Mouse (Mus musculus) midbrain, embryonic 16.5 days (tissue): ENCODE data around the gene Ndufc2. TPM values are rescaled to one million over a fixed set of nuclear protein-coding genes. Genes with fewer than 3 reads are reported as not detected.

Experiments used
- ATAC-seq: fragments of 200-750 bp; cut with Nextera tagmentation; 2 replicates; pipeline ENCODE4 v1.8.0; 2017; ENCODE audit warnings: moderate TSS enrichment
- H3K27ac ChIP-seq: fragments of 300-500 bp; sonication (generic); 2 replicates; pipeline ENCODE4 v1.5.1; 2014; ENCODE audit warnings: mild to moderate bottlenecking, low read length, mixed read lengths
- H3K27me3 ChIP-seq: fragments of 300-500 bp; sonication (generic); 2 replicates; pipeline ENCODE4 v1.6.1; 2014; ENCODE audit warnings: low read depth, low read length, mixed read lengths; ENCODE audit not compliant: control insufficient read depth, insufficient read depth
- H3K36me3 ChIP-seq: fragments of 300-500 bp; sonication (generic); 2 replicates; pipeline ENCODE4 v1.6.1; 2014; ENCODE audit warnings: mild to moderate bottlenecking, low read length, moderate library complexity, mixed read lengths; ENCODE audit not compliant: control insufficient read depth, insufficient read depth
- H3K4me1 ChIP-seq: fragments of 300-500 bp; sonication (generic); 2 replicates; pipeline ENCODE4 v1.6.1; 2014; ENCODE audit warnings: mild to moderate bottlenecking, low read length, mixed read lengths; ENCODE audit not compliant: control insufficient read depth, insufficient read depth
- H3K4me2 ChIP-seq: fragments of 300-500 bp; sonication (generic); 2 replicates; pipeline ENCODE4 v1.6.1; 2014; ENCODE audit warnings: mild to moderate bottlenecking, low read length, mixed read lengths
- H3K4me3 ChIP-seq: fragments of 300-500 bp; sonication (generic); 2 replicates; pipeline ENCODE4 v1.5.1; 2014; ENCODE audit warnings: low read depth, mild to moderate bottlenecking, low read length, moderate library complexity, mixed read lengths
- H3K9ac ChIP-seq: fragments of 300-500 bp; sonication (generic); 2 replicates; pipeline ENCODE4 v1.6.1; 2014; ENCODE audit warnings: low read depth, low read length, mixed read lengths
- H3K9me3 ChIP-seq: fragments of 300-500 bp; sonication (generic); replicated peaks from 2 replicates; pipeline ENCODE4 v1.6.1; 2014; ENCODE audit warnings: mild to moderate bottlenecking, low read length, mixed read lengths; ENCODE audit not compliant: control insufficient read depth, poor library complexity, severe bottlenecking
- WGBS: fragments of 180-500 bp; shearing (Covaris S2); extraction: QIAGEN DNeasy Blood & Tissue Kit; methylation state at CpG from one replicate; pipeline ENCODE4 v1.1.7; 2014; 5-methylcytosine and 5-hydroxymethylcytosine counted together
- polyA plus RNA-seq: library from polyadenylated mRNA; unstranded; fragments of >200 nt; fragmentation: Nextera tagmentation; extraction: Ambion mirVana; gene quantifications from 2 replicates; pipeline ENCODE4 v1.2.1, GENCODE M21; 2015

Gene Ndufc2
- polyA plus RNA-seq, 1 experiment from 2014 or later: 456 TPM

DNA sequence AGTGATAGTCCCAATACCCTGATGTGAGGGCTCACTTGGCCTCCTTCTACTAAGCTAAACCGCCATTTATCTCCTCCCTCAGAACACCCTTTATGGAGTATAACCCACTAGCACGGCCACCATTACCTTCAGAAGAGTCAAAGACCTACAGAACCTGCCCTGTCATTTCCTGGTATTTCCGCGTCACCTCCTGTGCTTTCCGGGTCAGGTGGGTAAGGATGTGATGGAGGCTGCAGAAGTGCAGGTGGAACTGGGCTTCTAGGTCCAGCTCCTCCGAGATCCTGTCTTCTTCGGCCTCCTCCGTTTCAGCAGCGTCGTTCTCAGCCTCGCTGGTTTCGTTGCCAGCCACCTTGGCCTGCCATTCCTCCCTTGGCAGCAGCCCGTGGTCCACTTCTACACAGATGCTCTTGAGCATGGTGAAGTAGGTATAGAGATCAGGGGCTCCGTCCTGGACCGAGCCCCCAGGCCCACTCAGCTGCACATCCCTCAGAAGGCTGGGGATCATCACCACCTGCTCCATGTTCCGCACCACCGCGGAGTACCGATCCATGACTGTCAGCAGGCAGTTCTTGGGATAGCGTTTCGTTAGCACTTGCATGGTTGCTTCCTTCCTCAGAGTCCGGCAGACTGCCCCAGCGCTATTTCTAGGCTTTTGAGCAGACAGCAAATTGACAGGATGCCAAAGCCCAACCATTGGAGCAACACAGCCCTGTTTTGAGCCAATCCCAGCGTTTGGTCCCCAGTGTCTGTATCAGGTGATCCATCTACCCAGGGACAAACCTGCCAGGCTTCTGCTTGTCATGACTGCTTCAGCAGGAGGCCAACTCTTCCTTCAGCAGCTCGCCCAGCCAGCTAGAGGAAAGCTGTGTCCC, 17.3 kb downstream of the Ndufc2 start, which contains the start of gene Thrsp:
Thrsp (minus strand) TSS at position 825 of the 872 bp plus-strand sequence.
- Histone ChIP-seq H3K9ac (no peak within 1 kb of the TSS), H3K27ac (no peak within 1 kb of the TSS)
- 81% methylated on average over 25 of the region's 25 CpGs for WGBS

DNA sequence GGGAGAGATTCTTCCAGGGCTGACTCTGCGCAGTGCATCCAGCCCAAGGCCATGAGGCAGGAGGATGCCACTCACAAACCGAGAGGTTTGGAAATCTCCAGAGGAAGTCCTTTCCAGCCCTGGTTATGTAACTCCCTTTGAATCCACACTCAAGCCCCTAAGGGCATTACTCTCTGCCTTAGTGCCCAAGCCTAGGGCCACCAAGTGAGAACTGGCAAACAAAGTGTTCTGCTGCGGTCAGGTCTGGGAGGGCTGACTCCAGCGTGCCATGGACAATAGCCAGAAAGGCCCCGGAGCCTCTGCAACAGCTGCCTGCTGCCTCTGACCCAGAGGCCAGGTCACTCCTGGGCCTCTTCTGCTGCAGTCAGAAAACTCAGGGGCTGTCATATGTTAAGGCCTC, 18.9 kb downstream of the Ndufc2 start:
- no peaks in the 10 kb centered on the region for H3K36me3 ChIP-seq
- ATAC-seq: no peak
- H3K27ac ChIP-seq: no peak overlapping the region
- H3K9me3 ChIP-seq: no peaks in the 10 kb centered on the region
- H3K4me3 ChIP-seq: no peak overlapping the region
- H3K27me3 ChIP-seq: no peaks in the 10 kb centered on the region
- H3K4me1 ChIP-seq: no peaks in the 10 kb centered on the region
- no peak overlapping the region for H3K4me2 ChIP-seq
- 62% methylated on average over 5 of the region's 5 CpGs for WGBS
- H3K9ac ChIP-seq: 0 out of 2 replicates have a peak overlapping the region, but pooled peaks have one; percentile 23

More for the DNA sequence above, 17.3 kb downstream of the Ndufc2 start, which contains the start of gene Thrsp:
- H3K4me3 ChIP-seq: no peak within 1 kb of the TSS
- no peaks in the 10 kb centered on the region for H3K9me3 ChIP-seq
- peak; percentile 33; the same call in 1 of the 2 replicates for ATAC-seq
- H3K4me1 ChIP-seq: no peaks in the 10 kb centered on the region
- H3K4me2 ChIP-seq: no peak within 1 kb of the TSS
- no peaks in the 10 kb centered on the region for H3K36me3 ChIP-seq
- no peaks in the 10 kb centered on the region for H3K27me3 ChIP-seq

DNA sequence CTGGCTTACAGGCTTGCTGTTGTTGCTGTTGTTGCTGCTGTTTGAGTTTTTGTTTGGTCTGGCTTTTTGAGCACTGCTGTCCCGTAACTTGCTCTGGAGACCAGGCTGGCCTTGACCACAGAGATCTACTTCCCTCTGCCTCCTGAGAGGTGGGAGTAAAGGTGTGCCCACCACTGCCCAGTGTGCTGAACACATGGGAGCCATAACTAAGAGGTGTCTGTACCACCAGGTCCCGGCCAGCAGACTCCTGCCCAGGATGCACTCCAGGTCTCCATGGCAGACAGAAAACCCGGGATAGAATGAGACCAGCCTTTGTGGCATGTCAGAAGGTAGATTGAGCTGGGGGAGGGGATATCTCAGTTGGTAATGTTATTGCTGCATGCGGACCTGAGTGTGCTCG, 19.4 kb downstream of the Ndufc2 start:
- no peak overlapping the region for H3K27ac ChIP-seq
- no peaks in the 10 kb centered on the region for H3K4me1 ChIP-seq
- WGBS: 90% methylated on average over 5 of the region's 5 CpGs
- H3K9ac ChIP-seq: 0 out of 2 replicates have a peak overlapping the region, but pooled peaks have one; percentile 23
- ATAC-seq: no peak
- H3K36me3 ChIP-seq: no peaks in the 10 kb centered on the region
- no peaks in the 10 kb centered on the region for H3K9me3 ChIP-seq
- H3K27me3 ChIP-seq: no peaks in the 10 kb centered on the region
- no peak overlapping the region for H3K4me3 ChIP-seq
- H3K4me2 ChIP-seq: no peak overlapping the region

DNA sequence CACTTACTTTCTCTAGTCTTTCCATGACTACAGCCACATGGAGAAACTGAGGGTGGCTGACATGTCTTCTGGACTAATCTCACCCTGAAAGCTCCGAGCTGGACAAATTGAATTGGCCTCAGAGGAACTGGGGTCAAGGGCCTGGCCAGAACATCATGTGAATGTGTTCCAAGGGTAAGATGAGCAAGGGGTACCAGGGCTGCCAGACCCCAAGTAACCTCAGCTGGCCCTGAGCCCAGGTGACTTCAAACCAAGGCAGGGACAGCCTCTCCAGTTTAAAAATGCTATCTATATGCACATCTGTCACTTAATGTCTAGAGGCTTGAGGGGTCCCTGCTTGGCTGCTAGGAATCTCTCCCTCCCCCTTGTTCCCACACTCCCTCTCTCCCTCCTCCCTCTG, 20.6 kb downstream of the Ndufc2 start:
- no peak overlapping the region for H3K4me3 ChIP-seq
- no peak overlapping the region for H3K4me2 ChIP-seq
- 55% methylated on average over 1 of the region's 1 CpGs for WGBS

DNA sequence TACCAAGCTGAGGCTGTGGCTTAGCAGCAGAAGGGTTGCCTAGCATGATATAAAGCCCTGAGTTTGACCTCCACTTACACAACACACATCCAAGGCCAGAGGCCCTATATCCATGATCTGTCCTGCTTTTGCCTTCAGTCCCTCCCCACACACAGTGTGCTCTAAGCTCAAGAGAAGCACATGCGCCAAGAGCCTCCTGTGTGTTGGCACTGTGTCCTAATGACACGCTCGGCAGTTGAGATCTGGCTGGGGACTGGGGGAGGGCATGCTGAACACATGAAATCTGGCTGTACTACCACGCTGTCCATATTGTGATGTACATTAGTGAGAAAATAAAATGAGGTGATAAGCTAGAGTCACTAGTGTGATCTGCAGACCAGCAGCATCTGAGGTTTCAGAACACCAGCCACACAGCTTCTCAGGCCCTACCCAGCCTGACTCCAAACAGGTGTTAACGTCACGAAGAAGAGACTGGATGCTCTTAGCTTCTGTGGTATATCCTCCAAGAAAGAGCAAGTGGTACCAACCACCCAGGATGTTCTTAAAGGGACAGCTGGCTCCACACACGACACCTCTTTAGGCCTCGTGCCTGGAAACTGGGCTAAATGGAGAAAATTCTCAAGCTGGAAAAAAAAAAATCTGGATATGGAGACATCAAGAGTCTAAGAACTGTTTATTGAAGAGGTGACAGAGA, 21.3 kb downstream of the Ndufc2 start:
- ATAC-seq: no peak

More for the DNA sequence above, 20.6 kb downstream of the Ndufc2 start:
- 0 out of 2 replicates have a peak, but pooled peaks cover 3% of the 10 kb centered on the region for H3K4me1 ChIP-seq
- no peaks in the 10 kb centered on the region for H3K9me3 ChIP-seq
- no peak for ATAC-seq
- no peaks in the 10 kb centered on the region for H3K27me3 ChIP-seq
- no peaks in the 10 kb centered on the region for H3K36me3 ChIP-seq
- H3K9ac ChIP-seq: no peak overlapping the region
- H3K27ac ChIP-seq: no peak overlapping the region

DNA sequence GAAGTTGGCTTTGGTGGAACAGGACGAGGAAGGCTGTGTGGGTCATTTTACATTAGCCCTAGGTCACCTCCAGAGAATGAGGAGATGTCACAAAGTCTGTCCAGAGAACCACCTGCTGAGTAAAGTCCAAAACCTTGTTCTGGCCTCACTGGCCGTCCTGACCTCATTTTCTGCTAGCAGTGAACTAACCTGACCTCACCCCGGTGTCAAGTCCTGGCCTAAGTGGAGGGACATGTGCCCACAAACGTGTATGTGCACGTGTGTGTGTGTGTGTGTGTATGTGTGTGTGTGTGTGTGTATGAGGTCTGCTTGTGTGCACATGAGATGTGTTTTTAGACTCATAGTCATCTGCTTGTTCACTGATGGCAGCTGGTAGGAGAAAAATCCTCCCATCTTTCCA, 24.0 kb downstream of the Ndufc2 start:
- Histone ChIP-seq H3K9me3 (no peaks in the 10 kb centered on the region), H3K36me3 (no peaks in the 10 kb centered on the region), H3K9ac (no peak overlapping the region), H3K4me3 (no peak overlapping the region), H3K27me3 (no peaks in the 10 kb centered on the region), H3K27ac (no peak overlapping the region), H3K4me1 (0 out of 2 replicates have a peak, but pooled peaks cover 3% of the 10 kb centered on the region), H3K4me2 (no peak overlapping the region)
- WGBS: 58% methylated on average over 5 of the region's 5 CpGs
- ATAC-seq: no peak

More for the DNA sequence above, 21.3 kb downstream of the Ndufc2 start:
- Histone ChIP-seq H3K27ac (no peak overlapping the region), H3K36me3 (no peaks in the 10 kb centered on the region), H3K4me1 (0 out of 2 replicates have a peak, but pooled peaks cover 3% of the 10 kb centered on the region), H3K27me3 (no peaks in the 10 kb centered on the region), H3K9ac (no peak overlapping the region), H3K4me3 (no peak overlapping the region), H3K4me2 (no peak overlapping the region), H3K9me3 (no peaks in the 10 kb centered on the region)
- WGBS: 79% methylated on average over 8 of the region's 8 CpGs

DNA sequence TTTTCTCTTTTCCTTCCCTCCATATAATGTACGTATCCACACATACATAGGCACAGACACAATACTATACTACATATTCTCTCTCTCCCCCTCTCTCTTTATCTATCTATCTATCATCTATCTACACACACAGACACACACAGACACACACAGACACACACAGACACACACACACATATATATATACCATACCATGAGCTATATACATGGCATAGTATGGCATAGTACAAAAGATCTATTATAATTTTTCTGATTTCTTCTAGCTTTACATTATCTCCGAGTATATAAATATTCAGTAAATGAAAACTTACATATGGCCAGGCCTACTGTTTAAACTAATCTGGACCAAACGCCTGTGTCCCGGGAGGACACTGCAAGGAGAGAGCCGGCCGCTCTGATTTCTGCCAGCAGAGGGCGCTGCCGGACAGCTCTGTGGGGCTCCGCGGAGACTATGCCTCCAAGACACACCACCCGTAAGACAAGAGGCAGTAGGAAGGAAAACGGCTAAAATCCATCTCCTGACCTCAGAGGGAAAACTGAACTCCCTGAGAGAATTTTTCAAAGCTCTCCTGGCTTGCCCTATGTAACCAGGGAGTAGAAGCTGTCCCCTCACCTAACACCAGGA, 24.9 kb downstream of the Ndufc2 start:
- Histone ChIP-seq H3K9me3 (no peaks in the 10 kb centered on the region), H3K9ac (no peak overlapping the region), H3K4me1 (peaks cover 5% of the 10 kb centered on the region), H3K27me3 (no peaks in the 10 kb centered on the region), H3K4me2 (no peak overlapping the region), H3K27ac (no peak overlapping the region), H3K36me3 (no peaks in the 10 kb centered on the region), H3K4me3 (no peak overlapping the region)
- ATAC-seq: peak; percentile 86
- WGBS: 9% methylated on average over 12 of the region's 12 CpGs

DNA sequence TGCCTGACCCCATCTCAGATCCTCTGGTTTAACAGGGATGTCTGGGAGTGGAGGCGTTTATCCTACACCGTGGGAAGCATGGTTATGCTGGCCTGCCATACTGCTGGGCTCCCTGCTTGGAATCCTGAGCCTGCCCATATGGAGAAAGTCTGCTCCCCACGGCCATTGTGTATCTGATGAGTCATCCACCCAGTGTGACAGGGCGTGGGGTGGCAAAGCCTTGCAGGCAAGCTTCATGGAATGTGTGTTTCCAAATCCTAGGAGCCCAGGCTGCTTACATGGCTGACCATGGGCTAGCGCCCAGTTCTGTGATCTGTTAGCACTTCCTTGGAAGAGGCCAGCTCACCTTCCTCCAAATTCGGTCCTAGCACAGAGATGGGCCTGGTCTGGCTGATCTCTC, 26.8 kb downstream of the Ndufc2 start:
- H3K9ac ChIP-seq: no peak overlapping the region
- H3K4me2 ChIP-seq: no peak overlapping the region
- no peak overlapping the region for H3K27ac ChIP-seq
- H3K4me3 ChIP-seq: no peak overlapping the region
- no peaks in the 10 kb centered on the region for H3K36me3 ChIP-seq
- peaks cover 10% of the 10 kb centered on the region for H3K4me1 ChIP-seq
- 71% methylated on average over 6 of the region's 6 CpGs for WGBS
- no peaks in the 10 kb centered on the region for H3K27me3 ChIP-seq
- no peaks in the 10 kb centered on the region for H3K9me3 ChIP-seq
- no peak for ATAC-seq
